Mouse (Mus musculus) gonadal fat pad, adult 2 months (tissue): ENCODE results near the gene Kpna3. TPM values are rescaled to one million over a fixed set of nuclear protein-coding genes. Genes with fewer than 3 reads are reported as not detected.
"Not testable (repeated sequence)": the region's sequence is repeated elsewhere in the genome, so short reads cannot be mapped to it uniquely, and the experiment has no call there.

ENCODE experiments used
- DNase-seq: peaks from one replicate; pipeline ENCODE4 v3.0.0-alpha.2; 2012; ENCODE audit warnings: low read depth
- polyA plus RNA-seq: library from polyadenylated mRNA; depleted of rRNA; stranded (reverse); fragments of >200 nt; gene quantifications from 2 replicates; pipeline ENCODE4 v1.2.3, GENCODE M21; 2012; rRNA removed

The Kpna3 gene
- 9.6 and 11.2 TPM in 2 replicates for polyA plus RNA-seq

DNA sequence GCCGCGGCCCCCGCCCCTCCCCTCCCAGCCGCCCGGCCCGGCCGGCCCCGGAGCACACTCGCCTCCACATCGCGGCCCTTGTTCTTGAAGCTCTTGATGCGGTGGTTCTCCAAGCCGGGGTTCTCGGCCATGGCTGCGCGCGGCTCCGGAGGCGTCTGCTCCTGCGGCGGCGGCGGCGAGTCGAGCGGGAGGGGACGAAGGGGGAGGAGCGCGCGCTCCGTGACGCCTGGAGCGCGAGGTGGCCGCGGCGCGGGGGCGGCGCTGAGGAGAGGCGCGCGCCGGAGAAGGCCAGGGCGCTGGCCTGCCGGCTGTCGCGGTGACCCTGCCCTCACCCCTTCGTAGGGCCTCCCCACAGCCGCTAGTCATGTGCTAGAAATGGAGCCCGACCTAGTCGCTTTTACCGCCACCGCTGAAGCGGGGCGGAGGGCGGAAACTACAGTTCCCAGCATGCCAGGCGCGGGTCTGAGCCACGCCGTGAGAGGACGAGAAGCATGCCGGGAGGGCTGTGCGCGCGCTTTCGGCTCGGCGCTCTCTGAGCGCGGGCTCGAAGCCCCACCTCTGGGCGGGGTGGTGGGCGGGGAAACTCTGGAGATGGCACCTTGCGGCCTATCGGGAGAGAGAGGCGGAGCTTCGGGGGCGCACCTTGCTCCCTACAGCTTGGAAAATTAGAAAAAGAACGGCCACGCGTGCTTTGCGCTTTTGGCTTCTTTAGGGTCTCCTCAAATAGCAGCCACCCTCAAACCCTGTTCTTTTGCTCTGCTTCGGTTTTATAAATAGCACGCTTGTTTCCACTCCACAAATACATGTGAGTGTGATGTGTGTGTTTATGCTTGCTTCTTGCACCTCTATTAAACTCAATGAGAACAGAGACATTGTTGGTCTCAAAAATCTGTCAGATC is at the start of gene Kpna3:
Gene Kpna3 (minus strand): TSS at position 214 of the 899 bp plus-strand sequence.
- peak; percentile 85 for DNase-seq

- DNase-seq: no peak
These were observed 20.7 kb upstream of the Kpna3 start for GRCm38 (mm10) chr14:61460365-61460764.

DNA sequence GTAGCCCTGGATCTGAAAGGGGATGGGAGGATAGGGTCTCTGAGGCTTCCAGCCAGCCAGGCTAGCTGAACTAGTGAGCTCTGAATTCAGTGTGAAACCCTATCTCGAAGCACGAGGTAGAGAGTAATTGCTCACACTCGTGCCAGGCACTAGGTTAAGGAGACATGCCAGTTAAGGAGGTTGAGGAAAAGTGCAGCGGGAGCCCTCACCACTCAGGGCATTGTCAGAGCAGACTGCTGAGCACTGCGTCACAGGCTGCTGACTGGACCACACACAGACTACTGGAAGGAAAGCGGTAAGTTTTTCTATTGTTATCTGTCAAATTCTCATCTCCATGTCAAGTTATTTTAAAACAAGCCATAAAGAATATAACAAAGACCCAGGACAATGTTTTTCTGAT is 17.8 kb upstream of the Kpna3 start:
- DNase-seq: no peak

- no peak for DNase-seq
These were observed 15.9 kb upstream of the Kpna3 start for GRCm38 (mm10) chr14:61455571-61455970.

GRCm38 (mm10) chr14:61453032-61453431 is 13.4 kb upstream of the Kpna3 start:
- no peak for DNase-seq

GRCm38 (mm10) chr14:61452481-61452880 is 12.8 kb upstream of the Kpna3 start:
- no peak for DNase-seq

- DNase-seq: no peak
These were observed 8.1 kb upstream of the Kpna3 start for GRCm38 (mm10) chr14:61447775-61448174.

DNA sequence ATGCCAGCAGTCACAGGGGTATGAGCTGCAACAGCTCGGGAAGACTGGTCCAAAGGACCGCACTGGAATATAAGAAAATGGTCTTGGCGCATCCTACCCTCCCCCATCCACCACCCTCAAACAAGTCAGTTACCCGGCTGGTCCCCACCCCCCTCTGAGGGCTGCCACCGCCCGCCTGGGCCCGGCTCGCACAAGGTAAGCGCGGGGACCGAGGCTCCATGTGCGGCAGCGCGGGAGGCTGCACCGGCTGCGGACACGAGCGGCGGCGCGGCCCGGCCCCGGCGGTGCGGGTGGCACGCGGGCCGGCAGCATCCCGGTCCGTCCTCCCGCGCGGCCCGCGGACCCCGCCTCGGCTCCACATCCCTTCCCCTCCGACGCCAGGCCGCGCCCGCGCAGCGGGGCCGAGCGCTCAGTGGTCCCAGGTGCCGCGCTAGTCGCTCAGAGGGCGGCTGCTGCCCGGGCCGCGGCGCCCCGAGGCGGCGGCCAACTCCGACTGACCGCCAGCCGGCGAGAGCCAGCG is 473 bp downstream of the Kpna3 start:
- DNase-seq: no peak

- no peak for DNase-seq
These were observed 1.3 kb downstream of the Kpna3 start for GRCm38 (mm10) chr14:61438171-61438945.

- no peak for DNase-seq
These were observed 2.8 kb downstream of the Kpna3 start for GRCm38 (mm10) chr14:61436866-61437265.

DNA sequence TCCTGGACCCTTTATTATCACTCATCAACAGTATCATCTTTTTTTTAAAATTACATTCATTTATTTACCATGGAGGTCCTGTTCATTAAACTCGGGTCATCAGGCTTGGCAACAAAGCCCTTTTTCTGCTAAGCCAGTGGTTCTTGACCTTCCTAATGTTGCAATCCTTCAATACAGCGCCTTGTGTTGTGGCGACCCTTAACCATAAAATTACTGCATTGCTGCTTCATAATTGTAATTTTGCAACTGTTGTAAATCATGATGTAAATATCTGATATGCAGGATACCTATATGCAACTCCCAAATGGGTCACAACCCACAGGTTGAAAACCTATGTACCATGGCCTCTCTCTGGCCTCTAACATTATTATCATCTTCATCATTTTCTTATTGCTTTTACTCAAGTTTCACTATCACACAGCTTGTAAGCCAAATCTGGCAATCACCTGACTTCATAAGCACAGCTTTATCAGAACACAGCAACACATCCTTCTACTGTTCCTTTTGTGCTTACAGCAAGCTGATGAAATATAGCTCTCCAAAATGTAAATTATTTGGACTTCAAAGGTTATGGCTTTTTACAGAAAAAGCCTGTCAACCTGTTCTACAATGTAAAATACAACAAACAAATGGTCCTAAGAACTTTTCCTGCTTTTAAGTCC is 11.4 kb downstream of the Kpna3 start:
- DNase-seq: no peak

- DNase-seq: not testable (repeated sequence)
These were observed 12.6 kb downstream of the Kpna3 start for GRCm38 (mm10) chr14:61427095-61427494.

DNA sequence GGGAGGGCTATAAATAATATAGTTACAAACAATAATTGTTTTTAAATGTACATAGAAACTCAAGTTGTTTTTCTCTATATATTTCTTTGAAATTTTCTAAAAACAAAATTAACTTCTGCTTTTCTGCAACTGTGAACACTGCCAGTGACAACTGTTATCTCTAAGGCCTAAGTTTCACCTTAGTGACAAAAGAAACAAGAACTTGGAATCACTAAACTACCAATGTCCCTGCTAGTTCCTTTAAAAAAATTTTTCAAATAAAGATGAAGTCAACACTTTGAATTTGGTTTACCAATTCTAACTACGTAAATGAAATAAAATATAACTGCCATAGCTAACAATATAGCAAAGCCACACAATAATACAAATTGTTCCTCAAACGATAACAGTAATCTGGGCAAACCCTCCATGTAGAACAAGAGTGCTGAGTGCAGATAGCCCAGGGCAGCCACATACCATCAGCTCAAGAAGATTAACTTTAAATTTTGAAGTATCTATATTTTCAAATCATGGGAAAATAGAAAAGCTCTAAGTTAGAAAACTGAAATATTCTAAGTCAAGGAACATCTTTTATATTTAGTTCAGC is 14.5 kb downstream of the Kpna3 start:
- DNase-seq: no peak

GRCm38 (mm10) chr14:61415719-61416118 is 24.0 kb downstream of the Kpna3 start:
- no peak for DNase-seq

- no peak for DNase-seq
These were observed 24.4 kb downstream of the Kpna3 start for GRCm38 (mm10) chr14:61415311-61415710.

GRCm38 (mm10) chr14:61414808-61415207 is 24.9 kb downstream of the Kpna3 start:
- peak; percentile 52 for DNase-seq

GRCm38 (mm10) chr14:61414199-61414598 is 25.5 kb downstream of the Kpna3 start:
- no peak for DNase-seq

DNA sequence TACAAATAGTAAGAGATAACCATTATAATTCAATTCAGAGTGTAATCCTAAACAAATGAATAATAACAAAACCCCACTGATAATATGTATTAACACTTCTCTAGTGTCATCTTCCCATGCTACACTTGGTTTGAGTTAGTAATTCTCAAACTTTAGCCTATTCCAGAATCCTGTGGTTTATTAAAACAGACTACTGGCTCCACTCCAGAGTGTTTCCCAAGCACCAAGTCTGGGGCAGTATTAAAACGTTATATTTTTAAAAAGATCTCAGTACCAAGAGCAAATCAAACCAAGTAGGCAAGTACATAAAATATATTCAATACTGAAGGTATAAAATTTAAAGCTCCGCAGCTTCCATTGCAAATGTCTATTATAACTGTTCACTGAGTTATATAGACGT is 26.0 kb downstream of the Kpna3 start:
- DNase-seq: no peak

- no peak for DNase-seq
These were observed 29.7 kb downstream of the Kpna3 start for GRCm38 (mm10) chr14:61410020-61410419.

DNA sequence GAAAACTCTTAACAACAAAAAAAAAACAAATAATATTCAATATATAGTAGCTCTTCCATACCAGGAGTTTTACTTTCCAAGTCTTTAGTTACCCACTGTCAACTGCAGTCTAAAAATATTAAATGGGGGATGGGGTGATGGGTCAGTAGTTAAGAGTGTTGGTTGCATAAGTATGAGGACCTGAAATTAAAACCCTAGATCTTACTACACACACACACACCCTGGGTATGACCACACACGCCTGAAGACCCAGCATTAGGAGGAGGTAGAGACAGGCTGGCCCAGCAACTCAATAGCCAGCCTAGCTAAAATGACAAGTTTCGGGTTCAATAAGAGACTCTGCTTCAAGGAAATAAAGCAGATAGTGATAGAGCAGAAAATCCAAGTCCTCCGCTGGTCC is 32.6 kb downstream of the Kpna3 start:
- no peak for DNase-seq

- DNase-seq: no peak
These were observed 33.9 kb downstream of the Kpna3 start for GRCm38 (mm10) chr14:61405761-61406160.

DNA sequence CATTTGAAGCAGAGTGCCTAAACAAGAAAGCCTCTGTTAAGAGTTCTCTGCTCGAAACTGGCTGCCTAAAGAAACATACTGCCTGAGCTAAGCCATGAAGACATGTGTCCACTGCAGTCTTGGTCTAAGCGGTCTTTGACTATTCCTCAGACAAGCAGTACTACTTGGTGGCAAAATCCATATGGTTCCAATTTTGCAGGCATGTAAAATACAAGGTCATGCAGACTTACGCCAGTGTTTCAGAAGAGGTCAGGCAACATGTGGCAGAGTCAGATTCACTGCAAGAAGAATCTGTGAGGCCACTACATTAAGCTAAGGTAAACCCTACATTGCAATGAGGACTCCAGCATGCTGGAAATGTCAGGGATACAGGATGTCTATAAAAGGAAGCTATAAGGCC is 34.7 kb downstream of the Kpna3 start:
- DNase-seq: no peak
